10 mouse cellular contexts compared by ENCODE assay signal in the genomic region with DNA sequence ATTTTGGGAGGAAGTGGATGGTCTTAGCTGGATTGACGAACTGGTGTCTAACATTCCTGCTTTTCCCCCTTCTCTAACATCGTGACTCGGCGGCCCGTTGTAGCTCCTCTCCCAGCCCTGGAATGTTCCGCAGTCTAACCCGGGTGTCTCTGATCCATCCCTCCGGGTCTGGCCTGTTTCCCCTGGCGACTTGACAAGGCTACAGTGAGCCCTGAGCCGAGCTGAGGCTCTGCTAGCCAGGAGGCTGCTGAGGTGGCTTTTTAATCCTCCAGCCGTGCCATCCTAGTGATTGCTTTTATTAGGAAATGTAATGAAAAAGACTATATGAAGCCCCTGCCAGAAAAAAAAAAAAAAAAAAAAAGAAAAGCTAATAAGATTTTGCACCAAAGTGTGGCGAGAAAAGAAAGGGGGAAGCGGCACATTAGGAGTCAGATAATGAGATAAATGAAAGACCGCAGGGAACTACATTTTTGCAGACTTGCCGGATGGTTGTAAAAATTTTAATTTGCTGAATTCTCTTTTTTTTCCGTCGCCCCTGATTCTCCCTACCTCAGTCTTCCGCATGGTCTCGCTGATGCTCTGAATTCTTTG. TPM values are rescaled to one million over a fixed set of nuclear protein-coding genes. Genes with fewer than 3 reads are reported as not detected.
DNase-seq lines count a peak whose midpoint lies in the region; ATAC-seq and TF ChIP-seq lines count a peak whose summit lies in the region.
"Had no signal": no experiment of that assay in that cellular context is flagged by ENCODE, and none has a peak within 500 bp of the region (broad histone marks: within the 10 kb centered on the region; RNA-seq: fewer than 3 reads in every experiment).

No protein-coding gene starts in this region.

- no peak for ATAC-seq in embryonic facial prominence, embryonic 14.5 days (ENCODE audit: low read depth)
- no peak for ATAC-seq in hindbrain, embryonic 16.5 days

- H3K36me3 ChIP-seq in ES-Bruce4 (ENCODE audit: control insufficient read depth, insufficient read depth, low read length, poor library complexity, severe bottlenecking), result no peaks in the 10 kb centered on the region
- H3K36me3 ChIP-seq in MEL (ENCODE audit: control insufficient read depth in 1 of 2, insufficient read depth in 2 of 2, low read length in 2 of 2), result peaks cover 0 to 3% of the 10 kb centered on the region in 2 experiments; a peak in 1 of 4 replicates
- H3K36me3 ChIP-seq in embryonic facial prominence, embryonic 14.5 days (ENCODE audit: control insufficient read depth, insufficient read depth, low read length), result no peaks in the 10 kb centered on the region
- H3K36me3 ChIP-seq in hindbrain, embryonic 16.5 days (ENCODE audit: control insufficient read depth, insufficient read depth, low read length), result no peaks in the 10 kb centered on the region

- no peak overlapping the region for H3K4me2 ChIP-seq in embryonic facial prominence, embryonic 14.5 days (ENCODE audit: low read depth, low read length)
- peak overlapping the region; percentile 31; the same call in 1 of the 2 replicates for H3K4me2 ChIP-seq in hindbrain, embryonic 16.5 days (ENCODE audit: low read length)

- TF ChIP-seq EP300 in ES-Bruce4 (IDR thresholded peaks at IDR 0.05; ENCODE audit: insufficient read depth, low read depth, low read length) (no peak), MEL (IDR thresholded peaks at IDR 0.05; ENCODE audit: low read depth in 1 of 2, low read length in 2 of 2) (peak in 1 of 2 experiments; percentile 43; a peak in 1 of 4 replicates)

- H3K79me2 ChIP-seq in MEL (ENCODE audit: control insufficient read depth, insufficient read depth, low read length, poor library complexity), result no peaks in the 10 kb centered on the region

- WGBS in embryonic facial prominence, embryonic 14.5 days, result 31% methylated on average over 19 of the region's 19 CpGs
- 16% methylated on average over 19 of the region's 19 CpGs for WGBS in hindbrain, embryonic 16.5 days

- H3K4me1 ChIP-seq in ES-Bruce4 (ENCODE audit: control insufficient read depth, insufficient read depth, low read length), result peaks cover 5% of the 10 kb centered on the region
- peaks cover 0 to 4% of the 10 kb centered on the region in 2 experiments; a peak in 1 of 4 replicates for H3K4me1 ChIP-seq in MEL (ENCODE audit: control insufficient read depth in 1 of 2, insufficient read depth in 2 of 2, low read length in 2 of 2)
- peaks cover 18% of the 10 kb centered on the region for H3K4me1 ChIP-seq in embryonic facial prominence, embryonic 14.5 days (ENCODE audit: control insufficient read depth, insufficient read depth, low read length)
- peaks cover 39% of the 10 kb centered on the region for H3K4me1 ChIP-seq in hindbrain, embryonic 16.5 days (ENCODE audit: control insufficient read depth, insufficient read depth, low read depth, low read length)

- TF ChIP-seq POLR2A in ES-Bruce4 (IDR thresholded peaks at IDR 0.05; ENCODE audit: insufficient read depth, low read length) (no peak), MEL (IDR thresholded peaks at IDR 0.05; ENCODE audit: control insufficient read depth in 1 of 2, insufficient read depth in 1 of 2, low read depth in 1 of 2, low read length in 2 of 2, poor library complexity in 1 of 2) (no peak)

- DNase-seq in MEL (ENCODE audit: low read depth, low spot score), result peak; percentile 36
- no peak for DNase-seq in embryonic facial prominence, embryonic 14.5 days (ENCODE audit: low spot score)
- DNase-seq in ovary, postnatal 10 days (ENCODE audit: low spot score), result no peak
- DNase-seq in c-Kit-positive CD71-positive TER-119-positive erythroid progenitor cells, embryonic 14.5 days (ENCODE audit: low spot score), result no peak
- DNase-seq in urinary bladder, postnatal 10 days (ENCODE audit: low spot score), result no peak

- H3K9ac ChIP-seq in ES-Bruce4 (ENCODE audit: low read depth, poor library complexity, severe bottlenecking) (peak overlapping the region; percentile 77), MEL (ENCODE audit: control insufficient read depth, low read depth, low read length, poor library complexity, severe bottlenecking) (no peak overlapping the region)
- H3K9ac ChIP-seq in embryonic facial prominence, embryonic 14.5 days (ENCODE audit: low read depth, low read length), result 0 out of 2 replicates have a peak overlapping the region, but pooled peaks have one; percentile 6
- no peak overlapping the region; the same call in 1 of the 2 replicates for H3K9ac ChIP-seq in hindbrain, embryonic 16.5 days (ENCODE audit: low read depth, low read length)
- H3K9ac ChIP-seq: liver, embryonic 14.5 days had no signal

- no peak for TF ChIP-seq CTCF in ES-Bruce4 (IDR thresholded peaks at IDR 0.05; ENCODE audit: low read depth, low read length)
- TF ChIP-seq CTCF in MEL (IDR thresholded peaks at IDR 0.05 in 2 of 3, conservative IDR thresholded peaks at IDR 0.05 in 1 of 3; ENCODE audit: control insufficient read depth in 1 of 3, insufficient read depth in 1 of 3, low read depth in 2 of 3, low read length in 3 of 3, poor library complexity in 1 of 3, severe bottlenecking in 1 of 3), result no peak

- H3K27me3 ChIP-seq in ES-Bruce4 (ENCODE audit: control insufficient read depth, insufficient read depth, low read length, poor library complexity, severe bottlenecking), result no peaks in the 10 kb centered on the region
- peaks cover 38 to 48% of the 10 kb centered on the region in 2 experiments for H3K27me3 ChIP-seq in MEL (ENCODE audit: control insufficient read depth in 1 of 2, insufficient read depth in 2 of 2, low read length in 2 of 2)
- H3K27me3 ChIP-seq in embryonic facial prominence, embryonic 14.5 days (replicated peaks; ENCODE audit: control insufficient read depth, insufficient read depth, low read length), result no peaks in the 10 kb centered on the region; the same call in 1 of the 2 replicates
- no peaks in the 10 kb centered on the region for H3K27me3 ChIP-seq in hindbrain, embryonic 16.5 days (replicated peaks; ENCODE audit: control insufficient read depth, insufficient read depth, low read length)

- peak overlapping the region; percentile 99 for H3K27ac ChIP-seq in ES-Bruce4 (ENCODE audit: insufficient read depth, low read length)
- no peak overlapping the region for H3K27ac ChIP-seq in MEL (ENCODE audit: control insufficient read depth, low read depth, low read length)
- H3K27ac ChIP-seq in embryonic facial prominence, embryonic 14.5 days (replicated peaks; ENCODE audit: low read depth, low read length), result no peak overlapping the region
- H3K27ac ChIP-seq in hindbrain, embryonic 16.5 days (ENCODE audit: low read depth, low read length), result peak overlapping the region; percentile 76
- H3K27ac ChIP-seq: kidney, postnatal 0 days; liver, embryonic 14.5 days had no signal

- TF ChIP-seq RAD21 in MEL (IDR thresholded peaks at IDR 0.05; ENCODE audit: low read depth, low read length), result no peak

- H3K9me3 ChIP-seq in ES-Bruce4 (replicated peaks; ENCODE audit: control insufficient read depth, insufficient read depth, low read length, poor library complexity, severe bottlenecking) (no peaks in the 10 kb centered on the region), MEL (replicated peaks; ENCODE audit: insufficient read depth, low read length) (no peaks in the 10 kb centered on the region)
- H3K9me3 ChIP-seq in embryonic facial prominence, embryonic 14.5 days (ENCODE audit: control insufficient read depth, low read length), result no peaks in the 10 kb centered on the region
- H3K9me3 ChIP-seq in hindbrain, embryonic 16.5 days (ENCODE audit: control insufficient read depth, low read length), result no peaks in the 10 kb centered on the region

- peak overlapping the region; percentile 61 for H3K4me3 ChIP-seq in ES-Bruce4 (ENCODE audit: low read depth, low read length)
- no peak overlapping the region for H3K4me3 ChIP-seq in MEL (ENCODE audit: control insufficient read depth in 1 of 2, insufficient read depth in 1 of 2, low read depth in 2 of 2, low read length in 2 of 2)
- no peak overlapping the region for H3K4me3 ChIP-seq in embryonic facial prominence, embryonic 14.5 days (ENCODE audit: low read depth, low read length)
- no peak overlapping the region for H3K4me3 ChIP-seq in hindbrain, embryonic 16.5 days (ENCODE audit: low read length)
- H3K4me3 ChIP-seq: erythroblast, embryonic 14.5 days had no signal

TF ChIP-seq in MEL, 35 proteins besides CTCF, POLR2A, EP300 and RAD21:
- TF ChIP-seq USF1 (IDR thresholded peaks at IDR 0.05; ENCODE audit: low read depth, low read length) (no peak), GATA1 (IDR thresholded peaks at IDR 0.05; ENCODE audit: low read depth, low read length) (peak; percentile 48), ZNF384 (IDR thresholded peaks at IDR 0.05; ENCODE audit: low read depth, low read length) (peak; percentile 93), E2F4 (IDR thresholded peaks at IDR 0.05; ENCODE audit: borderline replicate concordance, low read depth, low read length) (no peak), POLR2AphosphoS5 (IDR thresholded peaks at IDR 0.05; ENCODE audit: borderline replicate concordance, low read depth, low read length) (no peak), POLR2AphosphoS2 (IDR thresholded peaks at IDR 0.05; ENCODE audit: low read length) (no peak)
TF ChIP-seq in MEL: peak in this region for 2.

RNA-seq across cellular contexts. Expression of a gene that starts 12.3 kb away (rescaled TPM):
- polyA plus RNA-seq in ES-Bruce4 (2011; ENCODE audit: insufficient read depth, insufficient read length, low read depth, missing spikeins) (14.3 and 17.0 TPM in 2 replicates), MEL (2012; ENCODE audit: insufficient read depth in 1 of 2, insufficient read length in 2 of 2, low read depth in 1 of 2, low replicate concordance in 2 of 2, missing spikeins in 1 of 2) (not detected)
- not detected in 2 replicates for total RNA-seq in MEL (2012; rRNA removed)
- polyA plus RNA-seq in embryonic facial prominence, embryonic 14.5 days (2014; fragmentation: Nextera tagmentation; extraction: Ambion mirVana), result 1.5 and 1.8 TPM in 2 replicates
- 5.9 and 7.7 TPM in 2 replicates for polyA plus RNA-seq in hindbrain, embryonic 16.5 days (2015; fragmentation: Nextera tagmentation; extraction: Ambion mirVana)
- polyA plus RNA-seq: erythroblast, embryonic 14.5 days had no signal

RNA-seq across cellular contexts. Expression of a gene that starts 24.4 kb away (rescaled TPM):
- polyA plus RNA-seq in ES-Bruce4 (2011; ENCODE audit: insufficient read depth, insufficient read length, low read depth, missing spikeins), result 0.33 and 0.57 TPM in 2 replicates
- 0.04 and 0.07 TPM in 2 replicates for total RNA-seq in MEL (2012; rRNA removed)
- polyA plus RNA-seq in MEL (2012; ENCODE audit: insufficient read depth in 1 of 2, insufficient read length in 2 of 2, low read depth in 1 of 2, low replicate concordance in 2 of 2, missing spikeins in 1 of 2), result not detected
- polyA plus RNA-seq in embryonic facial prominence, embryonic 14.5 days (2014; fragmentation: Nextera tagmentation; extraction: Ambion mirVana), result 1.4 and 1.8 TPM in 2 replicates
- 132 and 156 TPM in 2 replicates for polyA plus RNA-seq in hindbrain, embryonic 16.5 days (2015; fragmentation: Nextera tagmentation; extraction: Ambion mirVana)
- polyA plus RNA-seq: erythroblast, embryonic 14.5 days had no signal

Comparison
In these comparisons a context has a peak if more than half of its experiments do, and no peak if none do; other contexts are left out.
1. H3K27ac ChIP-seq: peak in ES-Bruce4 (single experiment) and hindbrain, embryonic 16.5 days (single experiment); none in MEL (single experiment) and embryonic facial prominence, embryonic 14.5 days (single experiment).
2. H3K9ac ChIP-seq: peak in ES-Bruce4 (single experiment) and embryonic facial prominence, embryonic 14.5 days (single experiment); none in MEL (single experiment) and hindbrain, embryonic 16.5 days (single experiment).